17 mouse cellular contexts compared by ENCODE assay signal in genomic region chr5:3386021-3386730, GRCm38 (mm10). TPM values are rescaled to one million over a fixed set of nuclear protein-coding genes. Genes with fewer than 3 reads are reported as not detected.
DNase-seq lines count a peak whose midpoint lies in the region; ATAC-seq and TF ChIP-seq lines count a peak whose summit lies in the region.
"Had no signal": no experiment of that assay in that cellular context is flagged by ENCODE, and none has a peak within 500 bp of the region (broad histone marks: within the 10 kb centered on the region; RNA-seq: fewer than 3 reads in every experiment).

No protein-coding gene starts in this region.

- DNase-seq in heart, adult 8-10 months (ENCODE audit: low spot score), result no peak
- DNase-seq in liver, adult 2 months (ENCODE audit: extremely low read depth, low read depth, low spot score), result peak; percentile 66
- DNase-seq in ovary, adult 18-20 months (ENCODE audit: low spot score), result peak; percentile 7
- DNase-seq in ovary, postnatal 36 days (ENCODE audit: low spot score), result no peak
- DNase-seq in midbrain, embryonic 14.5 days, result no peak
- DNase-seq: cerebellum, adult 9-10 months; gastrocnemius, postnatal 10 days; kidney, adult 11 months; kidney, postnatal 36 days; layer of hippocampus, adult 9-11 months; right cerebral cortex, adult 18-20 months; thymus, postnatal 4 days had no signal

- peaks cover 38% of the 10 kb centered on the region for H3K4me1 ChIP-seq in heart, embryonic 12.5 days (replicated peaks)
- H3K4me1 ChIP-seq in liver, adult 2 months (ENCODE audit: control insufficient read depth, insufficient read depth, low read length), result peaks cover 13% of the 10 kb centered on the region
- peaks cover 26% of the 10 kb centered on the region for H3K4me1 ChIP-seq in liver, embryonic 12.5 days
- no peaks in the 10 kb centered on the region for H3K4me1 ChIP-seq in midbrain, embryonic 14.5 days (ENCODE audit: control insufficient read depth, insufficient read depth, low read length)

- no peak overlapping the region for H3K4me2 ChIP-seq in heart, embryonic 12.5 days
- no peak overlapping the region for H3K4me2 ChIP-seq in liver, embryonic 12.5 days
- no peak overlapping the region for H3K4me2 ChIP-seq in midbrain, embryonic 14.5 days (ENCODE audit: low read length)

- H3K4me3 ChIP-seq in heart, embryonic 12.5 days, result no peak overlapping the region
- no peak overlapping the region for H3K4me3 ChIP-seq in liver, adult 2 months (ENCODE audit: insufficient read depth, low read depth, low read length)
- no peak overlapping the region for H3K4me3 ChIP-seq in liver, embryonic 12.5 days
- no peak overlapping the region for H3K4me3 ChIP-seq in midbrain, embryonic 14.5 days (replicated peaks; ENCODE audit: low read depth, low read length)

- no peak overlapping the region for H3K9ac ChIP-seq in heart, embryonic 12.5 days
- no peak overlapping the region for H3K9ac ChIP-seq in liver, adult 2 months (ENCODE audit: low read depth, low read length)
- no peak overlapping the region for H3K9ac ChIP-seq in liver, embryonic 12.5 days
- no peak overlapping the region for H3K9ac ChIP-seq in midbrain, embryonic 14.5 days (replicated peaks; ENCODE audit: low read length)

- no peak for ATAC-seq in heart, embryonic 12.5 days (ENCODE audit: insufficient number of reproducible peaks, low FRiP score)
- ATAC-seq in liver, embryonic 12.5 days, result no peak
- ATAC-seq in midbrain, embryonic 14.5 days (ENCODE audit: low FRiP score, low TSS enrichment), result no peak
- ATAC-seq: midbrain, embryonic 16.5 days had no signal

- TF ChIP-seq POLR2A in liver, adult 2 months (IDR thresholded peaks at IDR 0.05; ENCODE audit: extremely low read depth, insufficient read depth, low read length), result no peak

- no peak for TF ChIP-seq CTCF in liver, adult 2 months (IDR thresholded peaks at IDR 0.05; ENCODE audit: low read depth, low read length)

- 0 out of 2 replicates have a peak overlapping the region, but pooled peaks have one; percentile 7 for H3K27ac ChIP-seq in heart, embryonic 12.5 days (ENCODE audit: poor library complexity, severe bottlenecking)
- H3K27ac ChIP-seq in liver, adult 2 months (replicated peaks; ENCODE audit: insufficient read depth, low read depth, low read length), result peak overlapping the region; percentile 4; the same call in 1 of the 2 replicates
- no peak overlapping the region for H3K27ac ChIP-seq in liver, embryonic 12.5 days
- no peak overlapping the region for H3K27ac ChIP-seq in midbrain, embryonic 14.5 days (replicated peaks; ENCODE audit: low read depth, low read length)
- H3K27ac ChIP-seq: hindbrain, postnatal 0 days had no signal

- no peaks in the 10 kb centered on the region for H3K9me3 ChIP-seq in heart, embryonic 12.5 days (replicated peaks)
- H3K9me3 ChIP-seq in liver, embryonic 12.5 days (replicated peaks), result no peaks in the 10 kb centered on the region
- no peaks in the 10 kb centered on the region for H3K9me3 ChIP-seq in midbrain, embryonic 14.5 days (ENCODE audit: control insufficient read depth, low read length)
- H3K9me3 ChIP-seq: G1E had no signal

- peaks cover 5% of the 10 kb centered on the region; the same call in 1 of the 2 replicates for H3K79me2 ChIP-seq in liver, adult 2 months (ENCODE audit: control insufficient read depth, insufficient read depth, low read length)

- no peaks in the 10 kb centered on the region for H3K27me3 ChIP-seq in heart, embryonic 12.5 days (replicated peaks)
- H3K27me3 ChIP-seq in liver, adult 2 months (ENCODE audit: control insufficient read depth, insufficient read depth, low read length), result no peaks in the 10 kb centered on the region
- H3K27me3 ChIP-seq in liver, embryonic 12.5 days (replicated peaks), result no peaks in the 10 kb centered on the region
- no peaks in the 10 kb centered on the region for H3K27me3 ChIP-seq in midbrain, embryonic 14.5 days (ENCODE audit: control insufficient read depth, insufficient read depth, low read length)

- 55% methylated on average over 7 of the region's 7 CpGs for WGBS in heart, embryonic 12.5 days
- WGBS in liver, adult 2 months, result 17% methylated on average over 7 of the region's 7 CpGs
- 71% methylated on average over 7 of the region's 7 CpGs for WGBS in liver, embryonic 12.5 days (ENCODE audit: insufficient replicate concordance)
- WGBS in midbrain, embryonic 14.5 days, result 80% methylated on average over 7 of the region's 7 CpGs

- peaks cover 7% of the 10 kb centered on the region; the same call in 1 of the 2 replicates for H3K36me3 ChIP-seq in heart, embryonic 12.5 days
- peaks cover 2% of the 10 kb centered on the region; the same call in 1 of the 2 replicates for H3K36me3 ChIP-seq in liver, adult 2 months (ENCODE audit: control insufficient read depth, insufficient read depth, low read length)
- peaks cover 12% of the 10 kb centered on the region for H3K36me3 ChIP-seq in liver, embryonic 12.5 days
- H3K36me3 ChIP-seq in midbrain, embryonic 14.5 days (ENCODE audit: control insufficient read depth, insufficient read depth, low read length), result no peaks in the 10 kb centered on the region

RNA-seq across cellular contexts. Expression of gene Cdk6, which starts 44.9 kb away (rescaled TPM):
- 32.5 and 33.3 TPM in 2 replicates for polyA plus RNA-seq in heart, embryonic 12.5 days (2016; fragmentation: Nextera tagmentation; extraction: Ambion mirVana)
- total RNA-seq in heart, adult 8-10 months (2022), result 1 to 10 TPM; 4.2 to 9.5 (median 6.3) TPM
- total RNA-seq in liver, adult 2 months (2014; rRNA removed), result 9.1 and 9.9 TPM in 2 replicates
- polyA plus RNA-seq in liver, adult 2 months (2012; rRNA removed), result 4.6 and 6.1 TPM in 2 replicates
- polyA plus RNA-seq in liver, embryonic 12.5 days (2016; fragmentation: Nextera tagmentation; extraction: Ambion mirVana), result 35.1 and 40.1 TPM in 2 replicates
- 8.7 and 15.9 TPM in 2 replicates for polyA plus RNA-seq in midbrain, embryonic 14.5 days (2014; fragmentation: Nextera tagmentation; extraction: Ambion mirVana)

Comparison
In these comparisons a context has a peak if more than half of its experiments do, and no peak if none do; other contexts are left out.
1. H3K27ac ChIP-seq: peak in heart, embryonic 12.5 days (single experiment) and liver, adult 2 months (single experiment); none in liver, embryonic 12.5 days (single experiment) and midbrain, embryonic 14.5 days (single experiment).
2. DNase-seq: peak in liver, adult 2 months (single experiment) and ovary, adult 18-20 months (single experiment); none in heart, adult 8-10 months (single experiment), ovary, postnatal 36 days (single experiment) and midbrain, embryonic 14.5 days (single experiment).